Mouse (Mus musculus): ENCODE measurements around the gene 9130019O22Rik. TPM values are rescaled to one million over a fixed set of nuclear protein-coding genes. Genes with fewer than 3 reads are reported as not detected.
"Not testable (repeated sequence)": the region's sequence is repeated elsewhere in the genome, so short reads cannot be mapped to it uniquely, and the experiment has no call there.

The 9130019O22Rik gene
- total RNA-seq, 2 experiments from 2014 or later, result 2.9 to 3.2 TPM

DNA sequence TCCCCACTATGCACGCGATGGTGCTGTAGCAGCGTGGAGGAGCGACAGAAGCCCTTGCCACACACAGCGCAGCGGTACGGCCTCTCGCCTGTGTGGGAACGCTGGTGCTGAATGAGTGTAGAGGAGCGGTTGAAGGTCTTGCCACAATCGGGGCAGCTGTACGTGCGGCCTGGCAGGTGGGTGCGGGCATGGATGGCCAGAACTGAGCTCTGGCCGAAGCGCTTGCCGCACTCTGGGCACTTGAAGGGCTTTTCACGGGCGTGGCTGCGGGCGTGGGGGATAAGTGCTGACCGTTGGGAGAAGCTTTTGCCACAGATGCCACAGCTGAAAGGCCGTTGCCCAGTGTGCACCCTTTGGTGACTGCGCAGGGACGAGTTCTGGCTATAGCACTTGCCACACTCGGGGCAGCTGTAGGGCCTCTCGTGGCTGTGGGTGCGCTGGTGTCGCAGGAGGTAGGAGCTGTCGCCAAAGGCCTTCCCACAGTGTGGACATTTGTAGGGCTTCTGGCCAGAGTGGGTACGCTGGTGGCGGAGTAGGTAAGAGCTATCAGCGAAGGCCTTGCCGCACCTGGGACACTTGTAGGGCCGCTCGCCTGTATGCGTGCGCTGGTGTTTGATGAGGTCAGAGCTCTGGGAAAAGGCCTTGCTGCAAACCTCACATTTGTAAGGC lies 43.5 kb downstream of the 9130019O22Rik start:
- intact Hi-C loops (cut with DNase I), result loop anchor here (2.0 to 5.0 kb wide), 2 partner anchors 35 to 81 kb away; partner anchors contain the start of gene Dctpp1
- DNase-seq, result peak in 1 of 2 experiments; percentile 16

GRCm38 (mm10) chr7:127342888-127343287 lies 44.1 kb downstream of the 9130019O22Rik start:
- intact Hi-C loops (cut with DNase I), result loop anchor here (2.0 to 5.0 kb wide), 2 partner anchors 34 to 81 kb away; partner anchors contain the start of gene Dctpp1
- no peak for DNase-seq

- intact Hi-C loops (cut with DNase I), result loop anchor here (2.0 to 5.0 kb wide), 2 partner anchors 34 to 80 kb away; partner anchors contain the start of gene Dctpp1
- DNase-seq, result peak in 1 of 2 experiments; percentile 35
Observed at GRCm38 (mm10) chr7:127342332-127342731, 44.6 kb downstream of the 9130019O22Rik start.

DNA sequence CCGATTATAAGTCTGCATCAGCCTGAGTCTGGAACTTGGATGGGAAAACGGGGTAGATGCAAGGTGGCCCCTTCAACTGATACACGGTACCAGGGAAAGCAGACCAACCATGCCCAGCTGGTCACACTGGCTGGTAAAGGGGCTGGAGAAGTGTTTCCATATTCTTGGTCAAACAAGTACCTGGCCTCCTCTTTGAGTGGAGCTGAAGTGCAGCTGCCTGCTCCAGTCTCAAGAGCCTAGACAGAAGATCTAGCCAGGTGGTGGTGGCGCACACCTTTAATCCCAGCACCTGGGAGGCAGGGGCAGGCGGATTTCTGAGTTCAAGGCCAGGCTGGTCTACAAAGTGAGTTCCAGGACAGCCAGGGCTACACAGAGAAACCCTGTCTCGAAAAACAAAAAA lies 45.1 kb downstream of the 9130019O22Rik start:
- not testable (repeated sequence) for DNase-seq
- intact Hi-C loops (cut with DNase I), result loop anchor here (2.0 to 5.0 kb wide), 2 partner anchors 33 to 80 kb away; partner anchors contain the start of gene Dctpp1

- no peak for DNase-seq
- intact Hi-C loops (cut with DNase I), result loop anchor here (5.0 kb wide), 1 partner anchor 79 kb away; the partner anchor contains the start of gene Dctpp1
Observed at GRCm38 (mm10) chr7:127341356-127341755, 45.6 kb downstream of the 9130019O22Rik start.

- intact Hi-C loops (cut with DNase I), result no loop called here
Observed at GRCm38 (mm10) chr7:127337636-127338035, 49.3 kb downstream of the 9130019O22Rik start.

DNA sequence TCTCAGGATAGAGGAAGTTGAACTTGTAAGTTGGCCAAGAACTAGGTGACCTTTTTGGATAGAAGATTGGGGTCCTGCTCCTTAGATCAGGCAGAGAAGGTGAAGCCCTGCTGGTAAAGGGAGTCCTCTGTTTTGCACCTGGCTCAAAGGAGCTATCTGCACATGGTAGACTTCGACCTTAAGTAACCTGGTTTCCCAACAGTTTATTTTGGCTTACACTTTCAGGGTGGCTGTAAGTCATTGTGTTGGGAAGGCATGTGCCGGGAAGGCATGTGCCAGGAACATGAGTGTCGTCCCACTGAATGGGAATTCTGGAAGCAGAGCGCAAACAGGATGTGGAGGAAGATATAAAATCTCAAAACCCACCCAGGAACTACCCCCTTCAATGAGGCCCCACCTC lies 51.4 kb downstream of the 9130019O22Rik start:
- intact Hi-C loops (cut with DNase I), result no loop called here
- no peak for DNase-seq

More at GRCm38 (mm10) chr7:127337636-127338035, 49.3 kb downstream of the 9130019O22Rik start:
- DNase-seq, result no peak

DNA sequence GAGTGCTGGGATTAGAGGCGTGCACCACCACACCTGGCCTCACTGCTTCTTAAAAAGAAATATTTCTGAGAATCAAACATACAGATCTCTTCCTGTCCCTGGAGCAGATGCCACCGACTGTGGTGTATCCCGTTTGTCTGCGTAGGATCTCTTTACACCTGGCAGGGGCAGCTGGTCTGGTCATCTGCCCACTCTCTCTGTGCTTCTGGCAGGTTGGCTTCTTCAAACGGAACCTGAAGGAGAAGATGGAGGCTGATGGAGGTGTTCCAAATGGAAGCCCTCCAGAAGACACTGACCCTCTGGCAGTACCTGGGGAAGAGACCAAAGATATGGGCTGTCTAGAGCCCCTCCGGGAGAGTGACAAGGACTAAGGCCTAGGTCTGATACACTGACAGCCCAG lies 53.7 kb downstream of the 9130019O22Rik start:
- intact Hi-C loops (cut with DNase I), result no loop called here
- no peak for DNase-seq

Other genes with a start within 250 kb of the 9130019O22Rik start
- gene Spn, start 249.3 kb downstream of the 9130019O22Rik start, total RNA-seq (2021), result under 1 TPM; 0.72 to 0.84 TPM
- gene Cd2bp2, start 191.1 kb downstream of the 9130019O22Rik start, total RNA-seq (2021), result 10 to 100 TPM; 46.8 to 49.2 TPM
- gene Tbc1d10b, start 178.7 kb downstream of the 9130019O22Rik start, total RNA-seq (2021), result 10 to 100 TPM; 35.3 to 37.2 TPM
- gene Mylpf, start 178.3 kb downstream of the 9130019O22Rik start, total RNA-seq (2021), result 1 to 10 TPM; 1.7 to 2.5 TPM
- 1 to 10 TPM; 6.8 to 8.8 TPM for gene Zfp553, start 154.1 kb downstream of the 9130019O22Rik start, total RNA-seq (2021)
- 10 to 100 TPM; 11.5 to 15.5 TPM for gene Sept1, start 154.0 kb downstream of the 9130019O22Rik start, total RNA-seq (2021)
- gene Zfp771, start 142.9 kb downstream of the 9130019O22Rik start, total RNA-seq (2021), result 10 to 100 TPM; 14.3 to 15.9 TPM
- gene Dctpp1, start 126.5 kb downstream of the 9130019O22Rik start, total RNA-seq (2021), result 10 to 100 TPM; 45.2 to 48.5 TPM
- gene Sephs2, start 113.1 kb downstream of the 9130019O22Rik start, total RNA-seq (2021), result 10 to 100 TPM; 39.4 to 49.4 TPM
- gene Itgal, start 90.9 kb downstream of the 9130019O22Rik start, total RNA-seq (2021), result 1 to 10 TPM; 2.8 to 3.7 TPM
- gene Zfp768, start 41.6 kb downstream of the 9130019O22Rik start, total RNA-seq (2021), result 10 to 100 TPM; 40.4 to 43.0 TPM
- gene Zfp747, start 11.1 kb downstream of the 9130019O22Rik start, total RNA-seq (2021), result 1 to 10 TPM; 5.5 to 5.6 TPM
- 1 to 10 TPM; 4.7 to 5.7 TPM for gene E430018J23Rik, start 6.5 kb upstream of the 9130019O22Rik start, total RNA-seq (2021)
- 1 to 10 TPM; 4.7 TPM for gene Zfp764, start 19.7 kb upstream of the 9130019O22Rik start, total RNA-seq (2021)
- 1 to 10 TPM; 3.8 to 6.2 TPM for gene Zfp688, start 34.9 kb upstream of the 9130019O22Rik start, total RNA-seq (2021)
- gene Zfp689, start 62.0 kb upstream of the 9130019O22Rik start, total RNA-seq (2021), result 1 to 10 TPM; 2.7 to 3.0 TPM
- gene Prr14, start 72.4 kb upstream of the 9130019O22Rik start, total RNA-seq (2021), result 10 to 100 TPM; 27.1 to 27.4 TPM
- 10 to 100 TPM; 41.6 to 42.1 TPM for gene Fbrs, start 92.0 kb upstream of the 9130019O22Rik start, total RNA-seq (2021)
- 10 to 100 TPM; 67.8 to 74.8 TPM for gene Srcap, start 124.8 kb upstream of the 9130019O22Rik start, total RNA-seq (2021)
- 10 to 100 TPM; 14.1 to 14.3 TPM for gene Gm42715, start 132.4 kb upstream of the 9130019O22Rik start, total RNA-seq (2021)
- not detected for gene Tmem265, start 174.2 kb upstream of the 9130019O22Rik start, total RNA-seq (2021)
- gene Phkg2, start 186.2 kb upstream of the 9130019O22Rik start, total RNA-seq (2021), result 10 to 100 TPM; 21.0 to 21.1 TPM
- gene Ccdc189, start 201.4 kb upstream of the 9130019O22Rik start, total RNA-seq (2021), result 1 to 10 TPM; 7.3 to 8.7 TPM
- 10 to 100 TPM; 54.3 to 57.0 TPM for gene Rnf40, start 201.6 kb upstream of the 9130019O22Rik start, total RNA-seq (2021)
- 10 to 100 TPM; 32.4 to 35.1 TPM for gene Zfp629, start 228.6 kb upstream of the 9130019O22Rik start, total RNA-seq (2021)

Data from heart, postnatal 10 days (tissue).